28 mouse cellular contexts compared by ENCODE assay signal in genomic region chr11:70980232-70980631, GRCm38 (mm10). TPM values are rescaled to one million over a fixed set of nuclear protein-coding genes. Genes with fewer than 3 reads are reported as not detected.
A peak's percentile ranks its signal among the peaks of the same experiment; 100 is the strongest.
DNase-seq lines count a peak whose midpoint lies in the region; ATAC-seq and TF ChIP-seq lines count a peak whose summit lies in the region.
"Had no signal": no experiment of that assay in that cellular context is flagged by ENCODE, and none has a peak within 500 bp of the region (broad histone marks: within the 10 kb centered on the region; RNA-seq: fewer than 3 reads in every experiment).

No protein-coding gene starts in this region.

- ATAC-seq in kidney, embryonic 15.5 days (replicated peaks; ENCODE audit: low FRiP score): no peak
- no peak for ATAC-seq in hindbrain, embryonic 13.5 days (ENCODE audit: low FRiP score)
- ATAC-seq: forebrain, postnatal 0 days; inflammation-experienced regulatory T-cells, adult 6 months; midbrain, embryonic 13.5 days had no signal

- no peaks in the 10 kb centered on the region for H3K9me3 ChIP-seq in kidney, embryonic 15.5 days (replicated peaks)
- H3K9me3 ChIP-seq in ES-Bruce4 (replicated peaks; ENCODE audit: control insufficient read depth, insufficient read depth, low read length, poor library complexity, severe bottlenecking): no peaks in the 10 kb centered on the region
- H3K9me3 ChIP-seq in hindbrain, embryonic 13.5 days: no peaks in the 10 kb centered on the region
- H3K9me3 ChIP-seq: heart, embryonic 10.5 days; limb, embryonic 10.5 days; limb, embryonic 15.5 days; midbrain, embryonic 13.5 days; neural tube, embryonic 13.5 days had no signal

- H3K27me3 ChIP-seq in kidney, embryonic 15.5 days: no peaks in the 10 kb centered on the region
- no peaks in the 10 kb centered on the region for H3K27me3 ChIP-seq in ES-Bruce4 (ENCODE audit: control insufficient read depth, insufficient read depth, low read length, poor library complexity, severe bottlenecking)
- no peaks in the 10 kb centered on the region for H3K27me3 ChIP-seq in hindbrain, embryonic 13.5 days
- H3K27me3 ChIP-seq: limb, embryonic 15.5 days; midbrain, embryonic 13.5 days; neural tube, embryonic 13.5 days had no signal

- H3K9ac ChIP-seq in kidney, embryonic 15.5 days: 0 out of 2 replicates have a peak overlapping the region, but pooled peaks have one; percentile 10
- H3K9ac ChIP-seq in ES-Bruce4 (ENCODE audit: low read depth, poor library complexity, severe bottlenecking): 0 out of 2 replicates have a peak overlapping the region, but pooled peaks have one; percentile 24
- no peak overlapping the region for H3K9ac ChIP-seq in hindbrain, embryonic 13.5 days
- H3K9ac ChIP-seq: forebrain, postnatal 0 days; hindbrain, embryonic 14.5 days; limb, embryonic 15.5 days; midbrain, embryonic 13.5 days; neural tube, embryonic 13.5 days had no signal

- H3K4me2 ChIP-seq in kidney, embryonic 15.5 days: no peak overlapping the region
- H3K4me2 ChIP-seq in hindbrain, embryonic 13.5 days: no peak overlapping the region
- H3K4me2 ChIP-seq: hindbrain, embryonic 14.5 days; limb, embryonic 15.5 days; midbrain, embryonic 13.5 days; neural tube, embryonic 13.5 days had no signal

- no peak for TF ChIP-seq POLR2A in ES-Bruce4 (IDR thresholded peaks at IDR 0.05; ENCODE audit: insufficient read depth, low read length)
- no peak for TF ChIP-seq POLR2A in bone marrow macrophage, adult 2 months (IDR thresholded peaks at IDR 0.05; ENCODE audit: borderline replicate concordance, low read depth, low read length)

- H3K36me3 ChIP-seq in kidney, embryonic 15.5 days: peaks cover 70% of the 10 kb centered on the region
- peaks cover 65% of the 10 kb centered on the region for H3K36me3 ChIP-seq in ES-Bruce4 (ENCODE audit: control insufficient read depth, insufficient read depth, low read length, poor library complexity, severe bottlenecking)
- H3K36me3 ChIP-seq in hindbrain, embryonic 13.5 days: peaks cover 70% of the 10 kb centered on the region

- no peak for TF ChIP-seq CTCF in ES-Bruce4 (IDR thresholded peaks at IDR 0.05; ENCODE audit: low read depth, low read length)
- TF ChIP-seq CTCF in bone marrow macrophage, adult 2 months (IDR thresholded peaks at IDR 0.05; ENCODE audit: low read depth, low read length): no peak

- no peak for TF ChIP-seq EP300 in ES-Bruce4 (IDR thresholded peaks at IDR 0.05; ENCODE audit: insufficient read depth, low read depth, low read length)

- H3K27ac ChIP-seq in kidney, embryonic 15.5 days: no peak overlapping the region
- no peak overlapping the region for H3K27ac ChIP-seq in ES-Bruce4 (ENCODE audit: insufficient read depth, low read length)
- no peak overlapping the region for H3K27ac ChIP-seq in bone marrow macrophage, adult 2 months (ENCODE audit: insufficient read depth, low read depth, low read length)
- no peak overlapping the region for H3K27ac ChIP-seq in hindbrain, embryonic 13.5 days
- H3K27ac ChIP-seq: heart, embryonic 10.5 days; hindbrain, embryonic 14.5 days; kidney, postnatal 0 days; limb, embryonic 10.5 days; limb, embryonic 15.5 days; macrophage; midbrain, embryonic 13.5 days; neural tube, embryonic 13.5 days had no signal

- peaks cover 15% of the 10 kb centered on the region for H3K4me1 ChIP-seq in kidney, embryonic 15.5 days
- H3K4me1 ChIP-seq in ES-Bruce4 (ENCODE audit: control insufficient read depth, insufficient read depth, low read length): no peaks in the 10 kb centered on the region
- H3K4me1 ChIP-seq in bone marrow macrophage, adult 2 months (ENCODE audit: control insufficient read depth, insufficient read depth, low read length): peaks cover 26% of the 10 kb centered on the region
- H3K4me1 ChIP-seq in hindbrain, embryonic 13.5 days (replicated peaks): peaks cover 22% of the 10 kb centered on the region

- no peak for DNase-seq in kidney, adult 11 months
- DNase-seq in urinary bladder, adult 18-20 months (ENCODE audit: low spot score in 2 of 2): no peak
- no peak for DNase-seq in embryo, embryonic 9.5 days (ENCODE audit: extremely low spot score)
- DNase-seq: adrenal gland, postnatal 25 days; cerebellum, adult 18-20 months; cerebellum, postnatal 10 days; forebrain, postnatal 0 days; heart, postnatal 36 days; kidney, adult 18-20 months; kidney, postnatal 4 days; layer of hippocampus, postnatal 36 days; lung, adult 2 months; lung, postnatal 10 days; thymus, postnatal 14 days had no signal

- no peak overlapping the region for H3K4me3 ChIP-seq in kidney, embryonic 15.5 days (replicated peaks)
- H3K4me3 ChIP-seq in ES-Bruce4 (ENCODE audit: low read depth, low read length): no peak overlapping the region
- peak overlapping the region; percentile 89; the same call in 1 of the 2 replicates for H3K4me3 ChIP-seq in bone marrow macrophage, adult 2 months (ENCODE audit: insufficient read depth, low read length)
- H3K4me3 ChIP-seq in hindbrain, embryonic 13.5 days: no peak overlapping the region
- H3K4me3 ChIP-seq: erythroblast, embryonic 14.5 days; heart, embryonic 10.5 days; limb, embryonic 10.5 days; limb, embryonic 15.5 days; midbrain, embryonic 13.5 days; neural tube, embryonic 13.5 days had no signal

- 86% methylated on average over 6 of the region's 6 CpGs for WGBS in kidney, embryonic 15.5 days
- WGBS in hindbrain, embryonic 13.5 days: 87% methylated on average over 6 of the region's 6 CpGs

RNA-seq across cellular contexts. Expression of gene C1qbp, which starts 2.6 kb away (rescaled TPM):
- polyA plus RNA-seq in kidney, embryonic 15.5 days (2015; fragmentation: Nextera tagmentation; extraction: Ambion mirVana): 286 and 311 TPM in 2 replicates
- 398 and 407 TPM in 2 replicates for polyA plus RNA-seq in ES-Bruce4 (2011; ENCODE audit: insufficient read depth, insufficient read length, low read depth, missing spikeins)
- 49.8 and 63.2 TPM in 2 replicates for polyA plus RNA-seq in bone marrow macrophage, adult 2 months (2012; ENCODE audit: insufficient read depth, insufficient read length, missing spikeins)
- polyA plus RNA-seq in hindbrain, embryonic 13.5 days (2015; fragmentation: Nextera tagmentation; extraction: Ambion mirVana): 191 and 192 TPM in 2 replicates

RNA-seq across cellular contexts. Expression of gene Rpain, which starts 10.2 kb away (rescaled TPM):
- 68.3 and 76.2 TPM in 2 replicates for polyA plus RNA-seq in kidney, embryonic 15.5 days (2015; fragmentation: Nextera tagmentation; extraction: Ambion mirVana)
- polyA plus RNA-seq in ES-Bruce4 (2011; ENCODE audit: insufficient read depth, insufficient read length, low read depth, missing spikeins): 49.5 TPM in 2 replicates
- 60.5 and 65.8 TPM in 2 replicates for polyA plus RNA-seq in bone marrow macrophage, adult 2 months (2012; ENCODE audit: insufficient read depth, insufficient read length, missing spikeins)
- 72.1 and 73.0 TPM in 2 replicates for polyA plus RNA-seq in hindbrain, embryonic 13.5 days (2015; fragmentation: Nextera tagmentation; extraction: Ambion mirVana)

RNA-seq across cellular contexts. Expression of gene Nup88, which starts 10.5 kb away (rescaled TPM):
- 128 and 131 TPM in 2 replicates for polyA plus RNA-seq in kidney, embryonic 15.5 days (2015; fragmentation: Nextera tagmentation; extraction: Ambion mirVana)
- polyA plus RNA-seq in ES-Bruce4 (2011; ENCODE audit: insufficient read depth, insufficient read length, low read depth, missing spikeins): 219 and 227 TPM in 2 replicates
- polyA plus RNA-seq in bone marrow macrophage, adult 2 months (2012; ENCODE audit: insufficient read depth, insufficient read length, missing spikeins): 54.1 and 56.2 TPM in 2 replicates
- 121 and 131 TPM in 2 replicates for polyA plus RNA-seq in hindbrain, embryonic 13.5 days (2015; fragmentation: Nextera tagmentation; extraction: Ambion mirVana)

RNA-seq across cellular contexts. Expression of gene Dhx33, which starts 24.0 kb away (rescaled TPM):
- 22.1 and 22.9 TPM in 2 replicates for polyA plus RNA-seq in kidney, embryonic 15.5 days (2015; fragmentation: Nextera tagmentation; extraction: Ambion mirVana)
- polyA plus RNA-seq in ES-Bruce4 (2011; ENCODE audit: insufficient read depth, insufficient read length, low read depth, missing spikeins): 32.3 and 32.8 TPM in 2 replicates
- polyA plus RNA-seq in bone marrow macrophage, adult 2 months (2012; ENCODE audit: insufficient read depth, insufficient read length, missing spikeins): 12.6 and 13.2 TPM in 2 replicates
- polyA plus RNA-seq in hindbrain, embryonic 13.5 days (2015; fragmentation: Nextera tagmentation; extraction: Ambion mirVana): 13.9 and 14.4 TPM in 2 replicates

RNA-seq across cellular contexts. Expression of gene Mis12, which starts 39.2 kb away (rescaled TPM):
- polyA plus RNA-seq in kidney, embryonic 15.5 days (2015; fragmentation: Nextera tagmentation; extraction: Ambion mirVana): 41.1 and 43.8 TPM in 2 replicates
- 35.6 and 36.7 TPM in 2 replicates for polyA plus RNA-seq in ES-Bruce4 (2011; ENCODE audit: insufficient read depth, insufficient read length, low read depth, missing spikeins)
- polyA plus RNA-seq in bone marrow macrophage, adult 2 months (2012; ENCODE audit: insufficient read depth, insufficient read length, missing spikeins): 29.7 and 29.8 TPM in 2 replicates
- 39.0 and 40.9 TPM in 2 replicates for polyA plus RNA-seq in hindbrain, embryonic 13.5 days (2015; fragmentation: Nextera tagmentation; extraction: Ambion mirVana)
